ENCODE assay signal across 8 mouse cellular contexts in genomic region chr13:97548527-97548977, GRCm38 (mm10).
A peak's percentile ranks its signal among the peaks of the same experiment; 100 is the strongest.
DNase-seq lines count a peak whose midpoint lies in the region; ATAC-seq and TF ChIP-seq lines count a peak whose summit lies in the region.

No protein-coding gene starts in this region.

- no peak for TF ChIP-seq CTCF in gastrocnemius, adult 2 months (IDR thresholded peaks at IDR 0.05)

- H3K36me3 ChIP-seq in hindbrain, embryonic 16.5 days (ENCODE audit: control insufficient read depth, insufficient read depth, low read length) = no peaks in the 10 kb centered on the region
- H3K36me3 ChIP-seq in liver, embryonic 11.5 days (ENCODE audit: control insufficient read depth, insufficient read depth, low read length) = no peaks in the 10 kb centered on the region
- no peaks in the 10 kb centered on the region for H3K36me3 ChIP-seq in myocyte (ENCODE audit: control insufficient read depth, insufficient read depth)

- no peak overlapping the region for H3K9ac ChIP-seq in hindbrain, embryonic 16.5 days (ENCODE audit: low read depth, low read length)
- no peak overlapping the region for H3K9ac ChIP-seq in liver, embryonic 11.5 days (ENCODE audit: low read depth, low read length)

- H3K27ac ChIP-seq in gastrocnemius, adult 2 months = peak overlapping the region; percentile 75
- H3K27ac ChIP-seq in hindbrain, embryonic 16.5 days (ENCODE audit: low read depth, low read length) = peak overlapping the region; percentile 44
- peak overlapping the region; percentile 53 for H3K27ac ChIP-seq in liver, embryonic 11.5 days (ENCODE audit: low read depth, low read length)

- H3K4me2 ChIP-seq in hindbrain, embryonic 16.5 days (ENCODE audit: low read length) = no peak overlapping the region
- no peak overlapping the region for H3K4me2 ChIP-seq in liver, embryonic 11.5 days
- peak overlapping the region; percentile 44 for H3K4me2 ChIP-seq in myocyte (ENCODE audit: low read depth)

- ATAC-seq in hindbrain, embryonic 16.5 days = no peak
- ATAC-seq in liver, embryonic 11.5 days (replicated peaks; ENCODE audit: low FRiP score) = no peak

- no peak overlapping the region for H3ac ChIP-seq in myocyte (ENCODE audit: control insufficient read depth, insufficient read length)

- peak; percentile 17 to 18 for DNase-seq in spleen, postnatal 36 days (ENCODE audit: low spot score in 2 of 2)
- no peak for DNase-seq in spleen, adult 18-20 months
- DNase-seq in gastrocnemius, adult 2 months = peak; percentile 72
- DNase-seq in liver, embryonic 11.5 days (ENCODE audit: low spot score) = no peak
- no peak for DNase-seq in c-Kit-positive CD71-positive TER-119-positive erythroid progenitor cells, embryonic 14.5 days (ENCODE audit: low spot score)
- DNase-seq in cerebellum, adult 8-10 months = no peak

- no peaks in the 10 kb centered on the region for H3K79me2 ChIP-seq in myocyte (ENCODE audit: control insufficient read depth, insufficient read depth)

- 45% methylated on average over 9 of the region's 9 CpGs for WGBS in hindbrain, embryonic 16.5 days
- WGBS in liver, embryonic 11.5 days = 26% methylated on average over 9 of the region's 9 CpGs

- peak overlapping the region; percentile 45 for H3K4me3 ChIP-seq in gastrocnemius, adult 2 months
- H3K4me3 ChIP-seq in hindbrain, embryonic 16.5 days (ENCODE audit: low read length) = no peak overlapping the region
- no peak overlapping the region for H3K4me3 ChIP-seq in liver, embryonic 11.5 days (ENCODE audit: low read depth, low read length)
- no peak overlapping the region for H3K4me3 ChIP-seq in myocyte

- peaks cover 12% of the 10 kb centered on the region; the same call in 1 of the 2 replicates for H3K4me1 ChIP-seq in hindbrain, embryonic 16.5 days (ENCODE audit: control insufficient read depth, insufficient read depth, low read depth, low read length)
- H3K4me1 ChIP-seq in liver, embryonic 11.5 days (replicated peaks; ENCODE audit: control insufficient read depth, insufficient read depth, low read length) = peaks cover 12% of the 10 kb centered on the region

- H3K9me3 ChIP-seq in hindbrain, embryonic 16.5 days (ENCODE audit: control insufficient read depth, low read length) = no peaks in the 10 kb centered on the region
- no peaks in the 10 kb centered on the region for H3K9me3 ChIP-seq in liver, embryonic 11.5 days (ENCODE audit: control insufficient read depth, low read length)

- intact Hi-C loops in gastrocnemius, adult 2 months (cut with DNase I) = no loop called here

- TF ChIP-seq POLR2A in myocyte (IDR thresholded peaks at IDR 0.05; ENCODE audit: insufficient read length, low read depth) = no peak

- no peaks in the 10 kb centered on the region for H3K27me3 ChIP-seq in hindbrain, embryonic 16.5 days (replicated peaks; ENCODE audit: control insufficient read depth, insufficient read depth, low read length)
- no peaks in the 10 kb centered on the region for H3K27me3 ChIP-seq in liver, embryonic 11.5 days (replicated peaks; ENCODE audit: control insufficient read depth, insufficient read depth, low read length)
- no peaks in the 10 kb centered on the region for H3K27me3 ChIP-seq in myocyte (ENCODE audit: control insufficient read depth, insufficient read depth, insufficient read length)

TF ChIP-seq in myocyte, 11 proteins besides CTCF, POLR2A, EP300 and RAD21:
- TF ChIP-seq MYOD1 (IDR thresholded peaks at IDR 0.05; ENCODE audit: control insufficient read depth in 1 of 3, insufficient read length in 2 of 3, low read depth in 2 of 3) (no peak), MYOG (IDR thresholded peaks at IDR 0.05; ENCODE audit: control insufficient read depth in 1 of 3, insufficient read depth in 1 of 3, insufficient read length in 2 of 3, low read depth in 2 of 3) (no peak), SRF (IDR thresholded peaks at IDR 0.05; ENCODE audit: control insufficient read depth, insufficient read length, low read depth) (no peak), E2F4 (IDR thresholded peaks at IDR 0.05; ENCODE audit: insufficient read depth) (no peak), MAX (IDR thresholded peaks at IDR 0.05; ENCODE audit: low read depth) (no peak), POLR2AphosphoS2 (IDR thresholded peaks at IDR 0.05; ENCODE audit: insufficient read length, low read depth) (no peak), TCF12 (IDR thresholded peaks at IDR 0.05; ENCODE audit: insufficient read depth, poor library complexity, severe bottlenecking) (no peak), TCF3 (IDR thresholded peaks at IDR 0.05; ENCODE audit: insufficient read length, low read depth) (no peak), REST (IDR thresholded peaks at IDR 0.05; ENCODE audit: insufficient read depth, insufficient read length) (no peak), USF1 (IDR thresholded peaks at IDR 0.05; ENCODE audit: low read depth) (no peak), CEBPB (IDR thresholded peaks at IDR 0.05; ENCODE audit: insufficient read depth, poor library complexity, severe bottlenecking) (no peak)

Comparison
In these comparisons a context has a peak if more than half of its experiments do, and no peak if none do; other contexts are left out.
1. DNase-seq: peak in spleen, postnatal 36 days (2 of 2) and gastrocnemius, adult 2 months (single experiment); none in spleen, adult 18-20 months (0 of 2), liver, embryonic 11.5 days (single experiment), c-Kit-positive CD71-positive TER-119-positive erythroid progenitor cells, embryonic 14.5 days (single experiment) and cerebellum, adult 8-10 months (single experiment).
2. Peak in every context shown above with its lines, with median percentiles within 50 percentile points of each other: H3K27ac ChIP-seq.